Mouse (Mus musculus) liver, adult 2 months (tissue): Measurements from ENCODE around the gene Jade1.

ENCODE experiments used
- CTCF ChIP-seq: fragments of 200-500 bp; IDR thresholded peaks from 2 replicates; pipeline ENCODE4 v1.5.1; 2011; ENCODE audit warnings: low read depth, low read length, control low read depth
- POLR2A ChIP-seq: fragments of 200-500 bp; IDR thresholded peaks from 2 replicates; pipeline ENCODE4 v1.6.1; 2011; ENCODE audit warnings: low read length, control low read depth; ENCODE audit not compliant: insufficient read depth; ENCODE audit errors: extremely low read depth

- no peak for TF ChIP-seq CTCF
- TF ChIP-seq POLR2A, result no peak
Observed at GRCm38 (mm10) chr3:41620971-41621370, 65.4 kb downstream of the Jade1 start.
